Mouse (Mus musculus): Measurements from ENCODE around the gene Bid.
"Not testable (repeated sequence)": the region's sequence is repeated elsewhere in the genome, so short reads cannot be mapped to it uniquely, and the experiment has no call there.

Bid gene

GRCm38 (mm10) chr6:120937104-120937617 lies 20.5 kb upstream of the Bid start:
- no peak for DNase-seq (ENCODE audit: low spot score)

DNA sequence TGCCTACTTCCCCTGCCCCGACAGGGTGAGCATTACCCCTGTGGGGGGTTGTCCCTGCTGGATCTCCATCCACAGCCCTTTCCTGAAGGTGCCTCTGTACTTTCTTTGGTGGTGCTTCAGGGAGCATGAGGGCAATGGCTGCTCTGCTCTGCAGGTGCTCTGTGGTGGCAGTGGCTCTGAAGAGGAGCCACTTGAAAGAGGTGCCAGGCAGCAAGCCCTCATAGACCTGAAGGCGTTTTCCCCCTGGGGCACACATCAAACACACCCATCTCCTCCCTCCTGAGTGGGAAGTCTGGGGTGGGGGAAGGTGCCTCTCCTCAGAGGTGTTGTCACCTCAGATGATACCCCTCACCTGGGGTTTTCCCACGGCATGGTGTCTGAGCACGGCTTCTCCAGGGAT lies 17.5 kb upstream of the Bid start:
- no peak for DNase-seq (ENCODE audit: low spot score)

- no peak for DNase-seq (ENCODE audit: low spot score)
Measured at GRCm38 (mm10) chr6:120933670-120934069, 17.0 kb upstream of the Bid start.

DNA sequence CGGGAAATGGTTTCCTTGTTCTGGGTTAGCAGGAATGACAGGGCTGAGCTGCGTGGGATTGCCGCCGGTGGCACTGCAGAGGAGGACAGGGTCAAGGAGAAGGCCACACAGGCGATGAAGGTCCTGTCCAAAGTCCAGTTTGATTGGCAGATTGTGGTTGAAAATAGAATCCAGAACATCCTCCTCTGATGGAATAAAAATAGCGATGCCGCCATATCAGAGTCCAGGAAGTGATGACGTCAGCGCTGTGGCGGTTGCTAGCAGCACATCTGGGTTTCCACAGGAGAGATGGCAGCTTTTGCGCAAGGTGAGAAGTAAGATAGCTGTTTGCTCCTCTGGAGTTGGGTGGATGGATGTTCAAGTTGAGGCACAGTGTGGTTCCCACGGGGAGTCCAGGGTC lies 15.9 kb upstream of the Bid start:
- DNase-seq (ENCODE audit: low spot score), result no peak

- DNase-seq (ENCODE audit: low spot score), result no peak
Measured at GRCm38 (mm10) chr6:120930450-120931306, 14.0 kb upstream of the Bid start.

GRCm38 (mm10) chr6:120929421-120929820 lies 12.8 kb upstream of the Bid start:
- no peak for DNase-seq (ENCODE audit: low spot score)

DNA sequence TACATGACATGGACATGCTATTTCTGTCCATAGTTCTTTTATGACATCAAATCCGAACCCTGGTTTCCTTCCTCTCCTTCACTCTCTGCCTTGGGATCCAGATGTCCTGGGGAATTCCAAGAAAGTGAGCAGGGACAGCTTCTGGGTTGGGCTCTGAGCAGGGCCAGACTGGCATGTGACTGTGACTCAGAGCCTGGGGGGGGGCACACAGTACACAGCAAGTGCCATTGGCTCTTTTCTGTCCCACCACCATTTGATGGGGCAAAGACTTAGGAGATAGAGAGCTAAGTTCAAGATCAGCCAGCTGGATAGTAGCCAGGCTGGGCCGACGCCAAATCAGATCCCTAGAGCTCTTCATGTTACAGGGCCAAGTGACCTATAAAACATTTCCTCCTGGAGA lies 11.1 kb upstream of the Bid start:
- peak; percentile 86 for DNase-seq (ENCODE audit: low spot score)

- DNase-seq (ENCODE audit: low spot score), result no peak
Measured at GRCm38 (mm10) chr6:120926880-120927279, 10.2 kb upstream of the Bid start.

DNA sequence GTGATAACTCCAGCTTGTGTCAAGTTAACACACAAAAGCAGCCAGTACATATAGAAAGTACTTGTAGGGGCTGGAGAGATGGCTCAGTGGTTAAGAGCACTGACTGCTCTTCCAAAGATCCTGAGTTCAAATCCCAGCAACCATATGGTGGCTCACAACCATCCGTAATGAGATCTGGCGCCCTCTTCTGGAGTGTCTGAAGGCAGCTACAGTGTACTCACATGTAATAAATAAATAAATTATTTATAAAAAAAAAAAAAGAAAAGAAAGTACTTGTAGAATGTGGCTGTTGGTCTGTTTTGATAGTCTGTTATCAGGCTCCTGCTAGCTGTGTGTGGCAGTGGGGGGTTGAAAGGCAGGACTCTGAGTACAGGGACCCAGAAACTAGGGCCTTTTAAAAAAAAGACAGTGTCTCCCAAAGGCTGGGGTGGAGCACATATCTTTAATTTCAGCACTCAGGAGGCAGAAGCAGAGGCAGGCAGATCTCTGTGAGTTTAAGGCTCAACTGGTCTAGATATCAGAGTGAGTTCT lies 8.2 kb upstream of the Bid start:
- DNase-seq (ENCODE audit: low spot score), result not testable (repeated sequence)

- no peak for DNase-seq (ENCODE audit: low spot score)
Measured at GRCm38 (mm10) chr6:120917975-120918374, 1.3 kb upstream of the Bid start.

DNA sequence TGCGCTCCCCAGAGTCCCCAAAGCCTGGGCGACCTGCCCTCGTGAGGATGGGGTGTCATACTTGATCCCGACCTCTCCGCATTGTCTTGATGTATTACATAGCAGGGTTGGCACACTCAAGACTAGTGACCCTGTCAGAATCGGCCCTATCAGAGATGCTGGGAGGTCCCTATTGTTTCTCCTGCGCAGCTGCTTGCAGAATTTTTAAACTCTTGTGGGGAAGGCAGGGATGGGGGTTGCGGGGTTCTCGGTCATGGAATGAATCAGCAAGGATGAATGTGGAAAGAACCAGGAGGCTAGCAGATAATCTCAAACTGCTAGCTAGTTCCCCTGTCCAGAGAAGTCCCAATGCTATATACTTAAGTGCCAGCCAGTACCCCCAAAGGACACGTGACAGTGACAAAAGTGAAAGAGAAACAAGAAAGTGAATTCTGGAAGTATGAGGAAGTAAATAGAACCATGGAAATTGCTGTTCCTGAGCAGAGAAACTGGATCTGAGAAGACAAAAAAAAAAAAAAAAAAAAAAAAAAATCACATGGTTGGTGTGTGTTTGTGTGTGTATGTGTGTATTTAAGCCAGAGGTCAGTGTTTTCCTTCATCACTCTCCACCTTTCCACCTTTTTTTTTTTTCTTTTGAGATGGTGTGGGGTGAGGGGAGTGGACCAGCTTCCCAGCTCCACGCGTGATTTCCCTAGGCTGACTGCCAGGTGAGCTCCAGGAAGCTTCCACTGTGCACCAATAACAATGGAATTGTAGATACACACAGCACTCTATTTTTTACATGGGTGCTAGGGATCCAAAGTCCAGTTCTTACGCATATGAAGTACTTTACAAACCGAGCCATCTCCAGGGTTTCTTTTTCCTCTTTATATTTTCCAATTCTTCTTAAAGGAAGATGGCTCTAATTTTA lies 574 bp upstream of the Bid start:
- peak; percentile 51 for DNase-seq (ENCODE audit: low spot score)

DNA sequence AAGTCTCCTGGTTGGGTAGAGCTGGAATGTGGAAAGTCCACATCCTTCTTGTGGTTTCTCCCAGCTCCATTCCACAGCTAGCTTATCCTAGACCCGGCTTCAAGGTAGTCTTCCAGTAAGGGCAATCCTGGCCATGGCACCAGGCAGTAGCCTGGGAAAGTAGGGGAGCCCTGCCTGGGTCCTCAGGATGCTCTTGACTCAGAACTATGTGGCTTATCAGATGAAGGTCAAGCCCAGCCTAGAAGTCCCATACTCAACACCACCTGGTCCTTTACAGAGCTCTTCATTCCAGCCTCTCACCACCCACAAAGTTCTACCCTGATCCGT lies 1.0 kb downstream of the Bid start:
- no peak for DNase-seq (ENCODE audit: low spot score)

GRCm38 (mm10) chr6:120914911-120915648 lies 1.6 kb downstream of the Bid start:
- peak; percentile 79 for DNase-seq (ENCODE audit: low spot score)

GRCm38 (mm10) chr6:120914533-120914910 lies 2.1 kb downstream of the Bid start:
- DNase-seq (ENCODE audit: low spot score), result peak; percentile 64

- DNase-seq (ENCODE audit: low spot score), result no peak
Measured at GRCm38 (mm10) chr6:120913783-120914182, 2.9 kb downstream of the Bid start.

DNA sequence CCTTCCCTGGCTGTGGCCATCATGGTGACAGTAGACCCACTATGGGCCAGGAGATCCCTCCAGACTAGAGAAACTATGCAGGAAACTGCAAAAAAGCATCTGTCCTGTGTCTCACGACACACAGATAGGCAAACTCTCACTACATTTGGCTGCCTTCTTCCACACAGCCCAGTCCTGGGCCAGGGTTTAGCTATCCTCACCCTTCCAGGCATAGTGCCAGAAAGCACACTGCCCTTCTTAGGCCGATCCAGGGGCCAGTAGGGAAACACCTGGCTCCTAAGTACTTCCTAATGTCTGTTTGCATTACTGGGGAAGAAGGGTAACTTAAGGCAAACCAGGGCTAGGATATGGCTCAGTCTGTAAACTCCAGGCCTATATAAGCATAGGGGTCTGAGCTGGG lies 3.7 kb downstream of the Bid start:
- peak; percentile 67 for DNase-seq (ENCODE audit: low spot score)

- peak; percentile 48 for DNase-seq (ENCODE audit: low spot score)
Measured at GRCm38 (mm10) chr6:120911213-120912007, 5.2 kb downstream of the Bid start.

DNA sequence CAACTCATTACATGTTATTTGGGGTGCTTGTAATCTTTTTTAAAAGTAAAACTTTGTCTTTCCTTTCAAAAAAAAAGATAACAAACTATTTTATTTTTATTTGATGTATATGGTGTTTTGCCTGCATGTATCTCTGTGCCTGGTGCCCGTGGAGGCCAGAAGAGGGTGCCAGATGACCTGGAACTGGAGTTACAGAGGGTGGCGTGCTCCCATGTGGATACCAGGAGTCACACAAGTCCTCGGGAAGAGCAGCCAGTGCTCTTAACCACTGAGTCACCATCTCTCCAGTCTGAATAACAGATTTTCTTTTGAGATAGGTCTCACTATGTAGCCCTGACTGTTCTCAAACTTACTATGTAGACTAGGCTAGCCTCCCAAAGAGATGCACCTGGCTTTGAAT lies 7.2 kb downstream of the Bid start:
- DNase-seq (ENCODE audit: low spot score), result no peak

DNA sequence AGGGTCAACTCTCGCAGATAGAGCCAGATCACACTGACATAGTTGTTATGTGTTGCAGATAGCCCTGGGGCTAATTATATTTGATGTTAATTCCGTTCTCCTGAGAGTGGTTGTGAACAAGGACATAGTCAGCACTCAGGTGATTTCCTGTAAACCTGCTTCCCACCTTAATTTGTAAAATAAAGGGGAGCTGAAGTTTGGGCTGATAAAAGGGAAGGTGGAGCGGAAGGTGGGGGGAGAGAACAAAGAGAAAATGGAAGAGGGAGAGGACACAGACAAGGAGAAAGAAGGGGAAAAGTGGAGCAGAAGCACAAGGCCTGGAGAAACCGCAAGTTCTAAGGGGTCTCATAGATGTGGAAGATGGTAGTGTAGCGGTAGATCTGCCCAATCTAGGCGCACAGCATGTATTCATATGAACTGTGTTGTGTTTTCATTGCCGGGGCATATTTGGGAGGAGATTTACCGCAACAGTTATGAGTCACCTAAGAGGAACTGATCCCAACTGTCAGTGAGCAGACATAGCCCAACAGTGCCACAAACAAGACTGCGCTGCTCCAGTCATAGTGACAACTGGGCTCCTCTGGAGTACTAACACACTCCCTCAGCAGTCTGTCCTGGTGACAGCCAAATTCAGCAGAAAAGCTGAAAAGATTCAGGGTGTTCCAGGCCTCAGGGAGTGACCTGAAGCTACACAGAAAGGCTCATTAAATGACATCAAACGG lies 8.6 kb downstream of the Bid start:
- DNase-seq (ENCODE audit: low spot score), result not testable (repeated sequence)

- no peak for DNase-seq (ENCODE audit: low spot score)
Measured at GRCm38 (mm10) chr6:120906521-120906920, 10.1 kb downstream of the Bid start.
